Mouse (Mus musculus): ENCODE measurements around the gene Higd1b. TPM values are rescaled to one million over a fixed set of nuclear protein-coding genes. Genes with fewer than 3 reads are reported as not detected.

The Higd1b gene
- polyA plus RNA-seq, 1 experiment: not detected

GRCm38 (mm10) chr11:102808246-102808645 is 27.4 kb upstream of the Higd1b start:
- peaks cover 72% of the 10 kb centered on the region for H3K79me3 ChIP-seq (ENCODE audit: low read depth)
- no peak overlapping the region for H3ac ChIP-seq (ENCODE audit: control insufficient read depth, insufficient read length, low read depth)
- H3K4me3 ChIP-seq (ENCODE audit: insufficient read depth, poor library complexity, severe bottlenecking): no peak overlapping the region
- H3K36me3 ChIP-seq (ENCODE audit: control insufficient read depth, insufficient read depth): peaks cover 16% of the 10 kb centered on the region
- H3K79me2 ChIP-seq (ENCODE audit: control insufficient read depth, insufficient read depth): peaks cover 99% of the 10 kb centered on the region
- TF ChIP-seq MYOG (IDR thresholded peaks at IDR 0.05; ENCODE audit: control insufficient read depth, extremely low read depth, insufficient read length): no peak
- no peak for TF ChIP-seq MYOD1 (IDR thresholded peaks at IDR 0.05; ENCODE audit: control insufficient read depth, insufficient read length, low read depth)
- TF ChIP-seq USF1 (IDR thresholded peaks at IDR 0.05; ENCODE audit: low read depth): no peak
- no peak for TF ChIP-seq FOSL1 (IDR thresholded peaks at IDR 0.05; ENCODE audit: insufficient read depth, low read length, poor library complexity, severe bottlenecking)
- no peak for TF ChIP-seq MAX (IDR thresholded peaks at IDR 0.05)
- no peak for TF ChIP-seq CTCF (IDR thresholded peaks at IDR 0.05; ENCODE audit: control insufficient read depth, insufficient read depth, insufficient read length)
- no peak for TF ChIP-seq CEBPB (IDR thresholded peaks at IDR 0.05; ENCODE audit: low read depth)
- H3K27me3 ChIP-seq (ENCODE audit: control insufficient read depth, insufficient read depth, insufficient read length): no peaks in the 10 kb centered on the region

- Histone ChIP-seq H3K79me2 (ENCODE audit: control insufficient read depth, insufficient read depth) (peaks cover 99% of the 10 kb centered on the region), H3K79me3 (ENCODE audit: low read depth) (peaks cover 81% of the 10 kb centered on the region), H3K36me3 (ENCODE audit: control insufficient read depth, insufficient read depth) (peaks cover 11% of the 10 kb centered on the region), H3K27me3 (ENCODE audit: control insufficient read depth, insufficient read depth, insufficient read length) (no peaks in the 10 kb centered on the region), H3ac (ENCODE audit: control insufficient read depth, insufficient read length, low read depth) (no peak overlapping the region), H3K4me3 (ENCODE audit: insufficient read depth, poor library complexity, severe bottlenecking) (no peak overlapping the region)
- TF ChIP-seq MAX (IDR thresholded peaks at IDR 0.05) (no peak), MYOD1 (IDR thresholded peaks at IDR 0.05; ENCODE audit: control insufficient read depth, insufficient read length, low read depth) (no peak), FOSL1 (IDR thresholded peaks at IDR 0.05; ENCODE audit: insufficient read depth, low read length, poor library complexity, severe bottlenecking) (peak; percentile 79)
Measured at GRCm38 (mm10) chr11:102810721-102811485, 24.7 kb upstream of the Higd1b start.

- Histone ChIP-seq H3ac (ENCODE audit: control insufficient read depth, insufficient read length, low read depth) (no peak overlapping the region), H3K27me3 (ENCODE audit: control insufficient read depth, insufficient read depth, insufficient read length) (no peaks in the 10 kb centered on the region), H3K36me3 (ENCODE audit: control insufficient read depth, insufficient read depth) (peaks cover 8% of the 10 kb centered on the region), H3K79me3 (ENCODE audit: low read depth) (peaks cover 69% of the 10 kb centered on the region), H3K79me2 (ENCODE audit: control insufficient read depth, insufficient read depth) (peaks cover 83% of the 10 kb centered on the region), H3K4me3 (ENCODE audit: insufficient read depth, poor library complexity, severe bottlenecking) (no peak overlapping the region)
- TF ChIP-seq USF1 (IDR thresholded peaks at IDR 0.05; ENCODE audit: low read depth): no peak
- TF ChIP-seq MYOD1 (IDR thresholded peaks at IDR 0.05; ENCODE audit: control insufficient read depth, insufficient read length, low read depth): no peak
- TF ChIP-seq CEBPB (IDR thresholded peaks at IDR 0.05; ENCODE audit: low read depth): no peak
- no peak for TF ChIP-seq MYOG (IDR thresholded peaks at IDR 0.05; ENCODE audit: control insufficient read depth, extremely low read depth, insufficient read length)
- TF ChIP-seq MAX (IDR thresholded peaks at IDR 0.05): no peak
- no peak for TF ChIP-seq CTCF (IDR thresholded peaks at IDR 0.05; ENCODE audit: control insufficient read depth, insufficient read depth, insufficient read length)
- no peak for TF ChIP-seq FOSL1 (IDR thresholded peaks at IDR 0.05; ENCODE audit: insufficient read depth, low read length, poor library complexity, severe bottlenecking)
Measured at GRCm38 (mm10) chr11:102814881-102815280, 20.8 kb upstream of the Higd1b start.

DNA sequence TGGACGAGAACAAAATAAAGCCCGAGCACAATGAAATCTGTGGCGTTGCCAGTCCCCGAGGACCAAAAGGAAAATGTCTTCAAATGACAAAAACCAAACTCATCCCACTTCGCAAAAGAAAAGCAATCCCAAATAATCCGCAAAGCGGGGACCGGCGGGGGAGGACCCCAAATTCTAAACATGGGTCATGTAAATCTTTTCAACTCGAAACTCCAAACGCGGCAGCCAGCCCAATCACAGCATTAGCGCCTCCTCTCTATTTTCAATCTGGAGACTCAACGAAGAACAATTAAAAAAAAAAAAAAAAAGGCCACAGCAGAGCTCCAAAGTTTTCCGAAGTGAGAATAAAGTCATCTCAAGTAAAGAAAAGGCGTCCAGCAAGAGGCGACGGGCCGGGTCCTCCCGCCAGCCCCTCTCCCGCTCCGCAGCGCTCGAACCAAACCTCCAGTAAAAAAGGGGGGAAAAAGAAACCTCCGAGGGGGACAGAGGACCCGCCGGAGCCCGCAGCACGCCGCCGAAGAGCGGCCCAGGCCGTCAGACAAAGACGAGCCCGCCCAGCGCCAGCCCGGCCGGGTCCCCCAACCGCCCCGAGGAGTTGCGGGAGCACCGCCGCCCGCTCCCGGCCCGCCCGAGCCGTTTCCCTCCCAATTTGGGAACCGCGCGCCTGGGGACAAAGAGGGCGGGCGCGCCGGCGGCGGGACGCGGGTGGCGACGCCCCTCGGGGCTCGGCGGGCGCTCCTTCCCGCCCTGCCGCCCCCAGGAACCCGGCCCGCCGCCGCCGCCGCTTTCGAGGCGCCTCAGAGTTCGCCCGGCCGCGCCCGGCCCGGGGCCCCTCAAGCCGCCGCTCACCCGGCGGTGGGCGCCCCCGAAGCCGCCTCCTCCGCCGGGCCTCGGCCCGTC is 17.3 kb upstream of the Higd1b start:
- H3K79me3 ChIP-seq (ENCODE audit: low read depth): peaks cover 47% of the 10 kb centered on the region
- H3K36me3 ChIP-seq (ENCODE audit: control insufficient read depth, insufficient read depth): no peaks in the 10 kb centered on the region
- peak overlapping the region; percentile 60 for H3K4me3 ChIP-seq (ENCODE audit: insufficient read depth, poor library complexity, severe bottlenecking)
- TF ChIP-seq FOSL1 (IDR thresholded peaks at IDR 0.05; ENCODE audit: insufficient read depth, low read length, poor library complexity, severe bottlenecking): no peak
- no peak for TF ChIP-seq CEBPB (IDR thresholded peaks at IDR 0.05; ENCODE audit: low read depth)
- no peak for TF ChIP-seq MAX (IDR thresholded peaks at IDR 0.05)
- no peak for TF ChIP-seq USF1 (IDR thresholded peaks at IDR 0.05; ENCODE audit: low read depth)
- TF ChIP-seq MYOD1 (IDR thresholded peaks at IDR 0.05; ENCODE audit: control insufficient read depth, insufficient read length, low read depth): no peak
- no peak for TF ChIP-seq MYOG (IDR thresholded peaks at IDR 0.05; ENCODE audit: control insufficient read depth, extremely low read depth, insufficient read length)
- TF ChIP-seq CTCF (IDR thresholded peaks at IDR 0.05; ENCODE audit: control insufficient read depth, insufficient read depth, insufficient read length): no peak
- H3K27me3 ChIP-seq (ENCODE audit: control insufficient read depth, insufficient read depth, insufficient read length): no peaks in the 10 kb centered on the region
- peaks cover 49% of the 10 kb centered on the region for H3K79me2 ChIP-seq (ENCODE audit: control insufficient read depth, insufficient read depth)
- peak overlapping the region; percentile 88 for H3ac ChIP-seq (ENCODE audit: control insufficient read depth, insufficient read length, low read depth)

DNA sequence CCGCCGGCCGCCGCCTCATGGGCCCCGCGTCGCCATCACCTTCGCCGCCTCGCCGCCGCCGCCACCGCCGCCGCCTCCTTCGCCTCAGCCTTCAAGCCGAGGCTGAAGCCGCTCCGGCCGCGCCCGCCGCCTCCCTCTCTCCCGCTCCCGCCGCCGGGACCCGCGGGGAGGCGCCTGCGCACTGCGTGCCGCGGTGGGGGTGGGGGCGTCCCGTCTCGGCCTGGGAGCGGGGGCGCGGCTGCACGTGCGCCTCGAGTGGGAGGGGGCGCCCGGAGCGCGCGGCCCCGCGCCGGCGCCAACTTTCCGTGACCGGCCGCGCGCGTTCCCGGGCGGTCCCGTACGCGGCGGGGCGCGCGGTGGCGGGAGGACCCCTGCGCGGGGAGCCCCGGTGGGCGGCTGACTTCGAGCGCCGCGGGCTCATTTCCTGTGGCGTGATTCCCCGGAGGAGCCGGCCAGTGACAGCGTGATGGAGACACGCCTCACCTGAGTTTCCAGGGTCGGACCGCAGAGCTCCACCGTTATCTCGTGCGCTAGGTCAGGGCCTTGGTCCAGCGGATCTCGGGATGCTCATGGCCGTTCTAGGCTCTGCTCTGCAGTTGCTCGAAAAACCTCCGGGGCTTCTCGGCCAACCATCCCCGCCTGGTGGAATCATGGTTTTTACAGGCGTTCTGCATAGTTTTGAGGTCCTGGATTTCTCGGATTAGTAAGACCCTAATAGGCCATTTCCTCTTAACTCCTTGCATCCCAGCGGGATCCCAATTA is 16.4 kb upstream of the Higd1b start, which contains the start of gene Gjc1:
TSS of gene Gjc1 (minus strand) at position 680 of the 762 bp plus-strand sequence.
- H3K27me3 ChIP-seq (ENCODE audit: control insufficient read depth, insufficient read depth, insufficient read length): no peaks in the 10 kb centered on the region
- H3K79me2 ChIP-seq (ENCODE audit: control insufficient read depth, insufficient read depth): peaks cover 41% of the 10 kb centered on the region
- no peaks in the 10 kb centered on the region for H3K36me3 ChIP-seq (ENCODE audit: control insufficient read depth, insufficient read depth)
- no peak for TF ChIP-seq CTCF (IDR thresholded peaks at IDR 0.05; ENCODE audit: control insufficient read depth, insufficient read depth, insufficient read length)
- no peak for TF ChIP-seq CEBPB (IDR thresholded peaks at IDR 0.05; ENCODE audit: low read depth)
- TF ChIP-seq MYOD1 (IDR thresholded peaks at IDR 0.05; ENCODE audit: control insufficient read depth, insufficient read length, low read depth): no peak
- no peak for TF ChIP-seq USF1 (IDR thresholded peaks at IDR 0.05; ENCODE audit: low read depth)
- peaks cover 39% of the 10 kb centered on the region for H3K79me3 ChIP-seq (ENCODE audit: low read depth)
- H3K4me3 ChIP-seq (ENCODE audit: insufficient read depth, poor library complexity, severe bottlenecking): peak within 1 kb of the TSS; percentile 60
- H3ac ChIP-seq (ENCODE audit: control insufficient read depth, insufficient read length, low read depth): peak within 1 kb of the TSS; percentile 88

All from C2C12 (cell line).